Mouse (Mus musculus) gonadal fat pad, adult 2 months (tissue): Measurements from ENCODE around the gene Scgb2b21. TPM values are rescaled to one million over a fixed set of nuclear protein-coding genes. Genes with fewer than 3 reads are reported as not detected.
"Not testable (repeated sequence)": the region's sequence is repeated elsewhere in the genome, so short reads cannot be mapped to it uniquely, and the experiment has no call there.

Experiments
- DNase-seq: peaks from one replicate; pipeline ENCODE4 v3.0.0-alpha.2; 2012; ENCODE audit warnings: low read depth
- polyA plus RNA-seq: library from polyadenylated mRNA; depleted of rRNA; stranded (reverse); fragments of >200 nt; gene quantifications from 2 replicates; pipeline ENCODE4 v1.2.3, GENCODE M21; 2012; rRNA removed

The Scgb2b21 gene
- polyA plus RNA-seq, result not detected in 2 replicates

- no peak for DNase-seq
These were observed at the start of gene Scgb2b21 for GRCm38 (mm10) chr7:33520358-33520757. Gene Scgb2b21, minus strand, starts transcription at chr7:33520458.

- DNase-seq, result not testable (repeated sequence)
These were observed 23.2 kb upstream of the Scgb2b21 start for GRCm38 (mm10) chr7:33543420-33543819.

Other genes with a start within 250 kb of the Scgb2b21 start
- gene Scgb2b19, start 240.1 kb downstream of the Scgb2b21 start, polyA plus RNA-seq, result not detected in 2 replicates
- not detected in 2 replicates for gene Scgb1b19, start 233.2 kb downstream of the Scgb2b21 start, polyA plus RNA-seq
- gene Scgb2b20, start 154.1 kb downstream of the Scgb2b21 start, polyA plus RNA-seq, result not detected in 2 replicates
- not detected in 2 replicates for gene Scgb1b20, start 147.2 kb downstream of the Scgb2b21 start, polyA plus RNA-seq
- gene Scgb2b24, start 218.9 kb upstream of the Scgb2b21 start, polyA plus RNA-seq, result not detected in 2 replicates
- not detected in 2 replicates for gene Scgb1b24, start 223.3 kb upstream of the Scgb2b21 start, polyA plus RNA-seq